Mouse (Mus musculus): ENCODE results near the gene Ndufv2.

DNA sequence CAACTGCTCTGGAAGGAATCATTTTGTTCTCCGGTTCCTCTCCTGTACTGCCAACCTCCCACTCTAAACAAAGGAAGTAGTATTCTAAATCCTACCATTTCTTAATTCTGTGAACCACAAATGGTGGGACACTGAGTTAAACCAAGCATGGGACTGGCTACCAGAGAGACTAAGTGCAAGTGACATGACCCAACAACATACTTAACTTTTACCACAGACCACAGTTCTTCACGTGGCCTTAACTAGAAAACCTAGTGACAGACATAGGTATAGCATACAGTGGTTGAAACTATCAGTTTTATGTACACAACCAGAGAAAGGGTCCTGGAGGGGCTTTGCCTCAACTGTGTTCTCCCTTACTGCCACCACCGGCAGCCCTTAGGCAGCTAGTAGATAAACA, 8.7 kb downstream of the Ndufv2 start:
- TF ChIP-seq POLR2A (IDR thresholded peaks at IDR 0.05; ENCODE audit: borderline replicate concordance, control insufficient read depth, low read depth, low read length): no peak
- TF ChIP-seq CTCF (IDR thresholded peaks at IDR 0.05; ENCODE audit: control insufficient read depth, insufficient read depth, low read length): no peak
